Mouse (Mus musculus) induced T-regulatory cell, adult 2 months (primary cell): ENCODE results near the gene Smap2.

Experiments used
- DNase-seq: peaks from one replicate; pipeline ENCODE4 v3.0.0-alpha.2; 2012; ENCODE audit warnings: low read depth

The Smap2 gene

GRCm38 (mm10) chr4:121020040-121020790 lies 3.2 kb upstream of the Smap2 start:
- DNase-seq: no peak

DNA sequence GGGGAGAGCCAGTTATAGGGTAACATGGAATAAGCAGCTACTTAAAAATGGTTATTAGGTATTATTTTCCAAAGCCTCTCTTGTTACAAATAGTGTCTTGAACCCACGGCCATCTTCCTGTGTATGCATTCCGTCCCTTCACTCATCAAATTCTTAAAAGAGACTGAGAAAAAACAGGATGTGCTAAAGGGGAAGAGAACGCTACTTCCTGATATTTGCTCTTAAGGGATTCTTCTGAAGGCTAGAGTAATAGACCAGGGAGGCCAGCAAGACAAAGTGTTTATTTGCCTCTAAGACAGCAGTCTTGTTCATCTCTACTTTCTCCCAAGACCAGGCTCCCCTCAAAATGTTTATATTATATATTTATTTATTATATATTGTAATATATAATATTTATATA lies 1.2 kb upstream of the Smap2 start:
- no peak for DNase-seq

DNA sequence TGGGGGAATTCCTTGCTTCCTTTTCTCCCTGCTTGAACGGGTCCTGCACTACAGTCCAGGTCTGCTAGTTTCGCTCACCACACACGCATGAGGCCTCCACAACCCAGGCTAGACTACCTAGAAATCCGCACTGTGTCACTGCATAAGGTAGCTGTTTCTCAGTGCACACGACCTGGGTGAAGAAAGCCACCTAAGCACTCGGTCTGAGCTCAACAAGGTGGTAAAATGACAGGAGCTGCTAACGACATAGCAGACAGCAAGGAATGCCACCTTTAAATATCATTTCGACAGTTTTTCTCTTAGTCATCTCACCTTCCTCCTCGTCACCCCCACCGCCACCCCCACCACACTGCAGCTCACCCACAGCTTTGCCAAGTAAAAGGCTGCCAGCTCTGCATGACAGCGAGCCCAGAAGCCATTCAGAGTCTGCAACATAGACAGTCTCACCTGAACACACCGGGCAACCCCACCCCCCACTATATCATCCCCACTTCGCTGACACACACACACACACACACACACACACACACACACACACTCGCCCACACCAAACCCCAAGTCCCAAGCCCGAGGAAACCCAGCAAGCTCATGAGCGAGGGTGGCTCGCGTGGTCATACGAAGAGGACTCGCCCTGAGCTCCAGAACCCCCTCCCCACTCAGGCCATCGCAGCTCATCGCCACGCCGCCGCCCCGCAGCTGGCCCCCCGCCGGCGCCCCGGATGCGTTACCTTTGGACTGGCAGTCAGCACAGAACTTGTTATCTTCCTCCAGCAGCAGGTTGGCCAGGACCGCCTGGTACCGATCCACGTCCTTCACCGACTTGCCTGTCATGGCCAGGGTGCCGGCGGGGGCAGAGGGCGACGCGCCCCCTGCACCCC lies 787 bp downstream of the Smap2 start:
- DNase-seq: peak; percentile 74

DNA sequence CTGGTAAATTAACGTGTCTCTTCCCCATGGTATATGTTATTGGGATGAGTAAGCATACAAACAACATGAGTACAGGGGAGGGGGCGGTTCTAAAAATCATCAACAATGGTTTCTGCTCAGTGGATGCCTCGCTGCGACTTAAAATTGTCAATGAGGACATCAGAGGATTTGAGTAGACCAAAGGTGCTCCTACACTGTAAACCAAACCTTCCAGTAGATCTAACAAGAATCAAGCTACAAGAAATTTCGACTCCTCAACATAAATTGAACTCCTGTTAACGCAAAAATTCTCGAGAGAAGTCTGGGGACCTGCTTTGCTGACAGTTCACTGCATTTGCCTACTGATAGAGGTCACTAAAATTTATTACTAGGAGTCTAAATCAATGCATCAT lies 1.8 kb downstream of the Smap2 start:
- peak; percentile 28 for DNase-seq

- peak; percentile 26 for DNase-seq
Measured at GRCm38 (mm10) chr4:121014594-121015267, 2.3 kb downstream of the Smap2 start.

DNA sequence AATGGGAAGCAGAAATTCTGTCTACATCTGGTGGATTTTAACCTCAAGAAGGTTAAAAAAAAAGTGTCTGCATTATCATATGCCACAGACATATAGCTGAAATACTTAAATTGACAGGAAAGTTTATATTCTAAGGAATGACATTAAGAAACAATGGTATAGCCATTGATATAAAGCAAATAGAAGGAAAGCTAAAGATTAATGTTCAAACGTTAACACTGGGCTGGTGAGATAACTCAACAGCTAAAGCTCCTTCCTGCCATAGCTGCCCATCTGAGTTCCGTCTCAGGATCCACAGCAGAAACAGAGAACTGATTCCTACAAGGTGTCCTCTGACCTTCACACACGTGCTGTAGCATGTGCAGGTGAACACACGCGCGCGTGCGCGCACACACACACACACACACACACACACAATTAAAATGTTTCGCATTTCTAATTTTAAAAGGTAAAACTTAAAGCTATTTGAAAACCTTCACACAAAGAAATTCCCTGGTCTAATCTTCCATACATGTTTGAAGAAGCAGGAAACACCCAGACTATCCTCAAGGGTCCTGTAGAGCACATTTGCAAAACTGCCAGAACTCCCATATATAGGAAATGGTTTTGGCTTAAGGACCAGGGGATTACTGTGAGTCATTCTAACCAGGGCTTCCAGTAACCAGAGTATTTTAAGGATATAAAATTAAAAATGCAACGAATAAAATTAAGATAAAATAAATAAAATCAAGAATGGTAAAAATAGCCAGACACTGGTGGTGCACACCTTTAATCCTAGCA lies 6.1 kb downstream of the Smap2 start:
- no peak for DNase-seq

DNA sequence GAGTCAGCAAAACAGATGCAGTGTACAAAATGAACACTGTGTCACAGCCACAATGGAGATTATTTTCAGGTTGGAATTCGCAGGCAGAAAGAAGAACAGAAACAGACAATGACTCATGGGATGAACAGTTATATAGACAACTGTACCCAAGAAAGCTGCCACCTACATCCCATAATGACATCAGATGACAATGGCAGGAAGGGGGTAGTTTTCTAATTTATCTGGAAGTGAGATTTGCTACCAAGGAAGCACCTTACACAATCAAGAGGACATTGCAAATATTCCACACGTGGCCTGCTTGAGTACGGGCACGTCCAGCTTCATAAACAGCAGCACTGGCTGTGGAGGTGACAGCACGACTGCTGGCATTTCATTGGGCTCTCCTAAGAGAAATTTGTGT lies 7.9 kb downstream of the Smap2 start:
- DNase-seq: no peak

GRCm38 (mm10) chr4:121008071-121008745 lies 8.8 kb downstream of the Smap2 start:
- DNase-seq: no peak

DNA sequence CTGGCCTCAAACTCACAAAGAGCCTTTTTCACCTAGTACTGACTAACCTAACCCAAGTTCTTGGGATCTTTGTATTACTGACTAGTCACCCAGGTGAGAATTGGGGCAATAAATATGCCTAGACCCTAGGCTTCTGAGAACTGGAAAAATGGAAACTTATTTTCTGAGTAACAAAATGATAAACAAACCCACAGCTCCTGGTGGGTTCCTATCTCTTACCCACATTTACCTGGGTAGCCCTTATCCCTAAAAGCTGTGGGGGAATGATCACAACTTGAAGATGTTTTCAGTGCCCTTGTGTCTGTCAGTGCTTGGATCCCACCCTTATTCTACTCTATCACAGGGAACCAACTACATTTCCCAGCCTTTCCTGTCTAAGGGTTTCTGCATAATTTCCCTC lies 10.0 kb downstream of the Smap2 start:
- no peak for DNase-seq

GRCm38 (mm10) chr4:121004679-121005078 lies 12.4 kb downstream of the Smap2 start:
- peak; percentile 68 for DNase-seq

- peak; percentile 28 for DNase-seq
Measured at GRCm38 (mm10) chr4:121003611-121004091, 13.4 kb downstream of the Smap2 start.

- DNase-seq: peak; percentile 65
Measured at GRCm38 (mm10) chr4:121002400-121003171, 14.5 kb downstream of the Smap2 start.

GRCm38 (mm10) chr4:121001659-121002058 lies 15.4 kb downstream of the Smap2 start:
- DNase-seq: no peak

GRCm38 (mm10) chr4:121001042-121001441 lies 16.0 kb downstream of the Smap2 start:
- DNase-seq: no peak

DNA sequence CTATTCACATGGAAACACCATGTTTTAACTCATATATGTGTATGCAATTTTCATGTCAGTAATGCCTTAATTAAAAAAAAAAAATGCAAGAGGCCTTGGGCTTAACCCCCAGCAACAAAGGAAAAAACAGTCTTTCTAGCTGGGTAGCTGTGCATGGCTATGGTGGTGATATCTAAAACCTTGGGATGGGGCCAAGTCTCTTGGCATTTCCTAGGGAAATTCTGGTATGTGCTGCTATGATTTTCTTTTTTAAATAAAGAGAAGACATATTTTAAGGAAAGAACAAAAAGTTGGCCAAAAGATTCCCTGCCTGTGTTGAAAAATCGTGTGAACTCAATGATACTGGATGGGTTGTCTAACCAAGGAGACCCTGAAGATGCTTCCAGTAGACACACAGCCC lies 21.1 kb downstream of the Smap2 start:
- no peak for DNase-seq

GRCm38 (mm10) chr4:120993025-120993424 lies 24.0 kb downstream of the Smap2 start:
- DNase-seq: no peak

DNA sequence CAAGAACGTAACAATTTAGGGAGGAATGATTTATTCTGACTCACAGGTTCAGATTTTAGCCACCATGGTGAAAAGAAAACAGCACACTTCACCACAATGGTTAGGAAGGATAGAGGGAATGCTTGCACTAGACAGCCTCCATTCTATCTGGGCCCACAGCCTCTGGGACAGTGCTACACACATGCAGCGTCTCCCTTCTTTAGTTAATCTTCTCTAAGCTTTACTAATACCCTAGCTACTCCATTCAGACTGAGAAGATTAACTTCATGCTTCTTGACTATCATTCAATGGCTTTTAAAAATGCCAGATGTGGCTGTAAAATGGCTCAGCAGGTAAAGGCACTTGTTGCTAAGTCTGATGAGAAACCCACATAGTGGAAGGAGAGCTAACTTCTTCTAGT lies 24.8 kb downstream of the Smap2 start:
- DNase-seq: no peak

- peak; percentile 34 for DNase-seq
Measured at GRCm38 (mm10) chr4:120987319-120987718, 29.7 kb downstream of the Smap2 start.

DNA sequence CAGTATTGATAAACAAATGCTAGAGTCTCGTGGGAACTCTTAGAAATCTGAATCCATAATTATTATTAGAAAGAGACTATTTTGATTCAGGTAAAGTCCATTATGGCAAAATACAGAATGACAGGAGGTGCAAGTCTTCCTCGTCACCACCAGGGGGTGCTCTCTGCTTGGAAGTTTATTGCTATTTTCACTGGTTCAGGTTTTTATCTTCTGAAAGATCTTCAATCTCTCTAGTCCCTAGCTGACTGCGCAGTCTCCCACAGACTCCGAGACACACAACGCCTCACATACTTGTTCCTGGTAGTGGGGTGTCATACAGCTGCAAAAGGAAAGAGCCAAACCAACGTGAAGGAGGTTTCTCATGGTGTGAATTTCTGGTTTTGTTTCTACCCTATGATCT lies 30.6 kb downstream of the Smap2 start:
- peak; percentile 84 for DNase-seq

DNA sequence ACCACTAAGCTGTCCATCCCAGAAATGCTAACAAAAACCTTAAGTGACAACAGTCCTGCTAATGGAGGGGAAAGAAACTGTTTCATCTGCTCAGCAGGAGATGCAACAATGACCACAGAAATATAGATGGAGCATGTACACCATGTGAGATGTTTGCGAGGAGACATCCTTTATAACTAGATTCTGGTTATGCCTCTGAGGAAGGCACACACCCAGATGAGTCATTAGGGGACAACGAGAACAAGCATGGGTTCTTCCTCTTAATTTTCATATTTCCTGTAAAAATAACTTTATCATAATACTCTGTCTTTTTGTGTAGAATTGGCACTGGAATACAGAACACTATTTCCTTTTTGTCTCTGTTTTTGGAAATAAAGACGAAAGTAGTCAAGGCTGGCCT lies 38.8 kb downstream of the Smap2 start:
- peak; percentile 64 for DNase-seq

GRCm38 (mm10) chr4:120975428-120975734 lies 41.7 kb downstream of the Smap2 start:
- no peak for DNase-seq
